Mouse (Mus musculus) hindbrain, embryonic 14.5 days (tissue): Measurements from ENCODE around the gene Pard6b. TPM values are rescaled to one million over a fixed set of nuclear protein-coding genes. Genes with fewer than 3 reads are reported as not detected.

Source experiments
- ATAC-seq: fragments of 200-750 bp; cut with Nextera tagmentation; 2 replicates; pipeline ENCODE4 v1.8.0; 2017; ENCODE audit warnings: moderate number of reproducible peaks, mild to moderate bottlenecking, moderate TSS enrichment, moderate library complexity; ENCODE audit not compliant: low FRiP score
- DNase-seq: peaks from one replicate; pipeline ENCODE4 v3.0.0-alpha.2; 2015; ENCODE audit warnings: low spot score
- H3K27ac ChIP-seq: fragments of 300-500 bp; sonication (generic); 2 replicates; pipeline ENCODE4 v1.5.1; 2014; ENCODE audit warnings: mild to moderate bottlenecking, moderate library complexity
- H3K27me3 ChIP-seq: fragments of 300-500 bp; sonication (generic); 2 replicates; pipeline ENCODE4 v1.6.1; 2014; ENCODE audit warnings: mild to moderate bottlenecking, low read length, mixed read lengths; ENCODE audit not compliant: control insufficient read depth, insufficient read depth
- H3K36me3 ChIP-seq: fragments of 300-500 bp; sonication (generic); replicated peaks from 2 replicates; pipeline ENCODE4 v1.6.1; 2014; ENCODE audit not compliant: control insufficient read depth, insufficient read depth
- H3K4me1 ChIP-seq: fragments of 300-500 bp; sonication (generic); replicated peaks from 2 replicates; pipeline ENCODE4 v1.6.1; 2014; ENCODE audit warnings: antibody characterized with exemption, low read length, mixed read lengths; ENCODE audit not compliant: control insufficient read depth, insufficient read depth
- H3K4me2 ChIP-seq: fragments of 300-500 bp; sonication (generic); replicated peaks from 2 replicates; pipeline ENCODE4 v1.6.1; 2014; ENCODE audit warnings: mild to moderate bottlenecking, moderate library complexity
- H3K4me3 ChIP-seq: fragments of 300-500 bp; sonication (generic); replicated peaks from 2 replicates; pipeline ENCODE4 v1.5.1; 2014; ENCODE audit warnings: mild to moderate bottlenecking, low read length
- H3K9ac ChIP-seq: fragments of 300-500 bp; sonication (generic); 2 replicates; pipeline ENCODE4 v1.6.1; 2014
- H3K9me3 ChIP-seq: fragments of 300-500 bp; sonication (generic); 2 replicates; pipeline ENCODE4 v1.6.1; 2016; ENCODE audit warnings: low read length; ENCODE audit not compliant: control insufficient read depth
- WGBS: fragments of 180-500 bp; shearing (Covaris S2); extraction: QIAGEN DNeasy Blood & Tissue Kit; methylation state at CpG from one replicate; pipeline ENCODE4 v1.1.7; 2014; 5-methylcytosine and 5-hydroxymethylcytosine counted together
- polyA plus RNA-seq: library from polyadenylated mRNA; unstranded; fragments of >200 nt; fragmentation: Nextera tagmentation; extraction: Ambion mirVana; gene quantifications from 2 replicates; pipeline ENCODE4 v1.2.1, GENCODE M21; 2014

Pard6b gene
- polyA plus RNA-seq, 1 experiment from 2014 or later, result 10.0 TPM

- 85% methylated on average over 14 of the region's 14 CpGs for WGBS
- H3K4me3 ChIP-seq, result no peak overlapping the region
- no peak overlapping the region for H3K27ac ChIP-seq
- H3K4me2 ChIP-seq, result no peak overlapping the region
- no peaks in the 10 kb centered on the region for H3K36me3 ChIP-seq
- ATAC-seq, result no peak; the same call in 1 of the 2 replicates
- H3K9me3 ChIP-seq, result no peaks in the 10 kb centered on the region
- no peaks in the 10 kb centered on the region for H3K27me3 ChIP-seq
- no peak for DNase-seq
- H3K4me1 ChIP-seq, result no peaks in the 10 kb centered on the region
- no peak overlapping the region for H3K9ac ChIP-seq
Measured at GRCm38 (mm10) chr2:168127767-168128166, 47.0 kb downstream of the Pard6b start.

DNA sequence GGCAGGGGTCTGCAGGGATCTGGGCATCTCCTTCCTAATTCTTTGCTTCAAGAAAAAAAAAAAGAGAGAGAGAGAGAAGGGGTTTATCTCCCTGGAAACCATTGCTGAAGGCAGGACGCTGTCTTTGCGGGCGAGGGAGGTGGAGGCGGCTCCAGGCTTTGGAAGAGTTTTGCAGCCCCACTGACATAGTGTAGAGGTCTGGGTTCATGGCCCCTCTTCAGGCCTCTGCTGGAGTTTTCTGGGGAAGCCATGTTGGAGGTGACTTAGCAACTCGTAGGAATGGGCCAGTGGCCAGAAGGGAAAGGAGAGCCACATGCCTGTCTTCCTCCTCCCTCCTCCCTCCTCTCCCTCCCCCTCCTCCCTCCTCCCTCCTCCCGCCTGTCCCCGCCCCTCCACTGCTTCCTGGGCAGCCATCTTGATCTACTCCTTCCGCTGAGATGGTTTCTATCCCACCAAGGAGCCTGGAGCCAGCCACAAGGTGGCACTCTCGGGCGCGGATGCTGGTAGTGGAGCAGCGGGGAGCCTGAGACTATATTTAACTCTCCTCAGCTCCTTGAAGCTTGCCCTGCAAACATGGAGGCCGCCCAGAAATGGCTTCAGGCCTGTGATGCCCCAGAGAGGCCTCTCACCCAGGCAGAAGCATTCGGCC is 47.5 kb downstream of the Pard6b start:
- H3K9ac ChIP-seq, result no peak overlapping the region
- no peaks in the 10 kb centered on the region for H3K36me3 ChIP-seq
- no peaks in the 10 kb centered on the region for H3K4me1 ChIP-seq
- no peak overlapping the region for H3K4me3 ChIP-seq
- WGBS, result 24% methylated on average over 12 of the region's 14 CpGs
- no peak overlapping the region for H3K27ac ChIP-seq
- peak; percentile 68; the same call in 1 of the 2 replicates for ATAC-seq
- H3K9me3 ChIP-seq, result no peaks in the 10 kb centered on the region
- DNase-seq, result peak; percentile 82
- H3K4me2 ChIP-seq, result no peak overlapping the region
- H3K27me3 ChIP-seq, result no peaks in the 10 kb centered on the region

- H3K9ac ChIP-seq, result no peak overlapping the region
- H3K36me3 ChIP-seq, result no peaks in the 10 kb centered on the region
- H3K27ac ChIP-seq, result no peak overlapping the region
- H3K27me3 ChIP-seq, result no peaks in the 10 kb centered on the region
- DNase-seq (no peak), ATAC-seq (no peak)
- no peaks in the 10 kb centered on the region for H3K9me3 ChIP-seq
- WGBS, result 90% methylated on average over 3 of the region's 3 CpGs
- no peak overlapping the region for H3K4me3 ChIP-seq
- H3K4me1 ChIP-seq, result no peaks in the 10 kb centered on the region
- no peak overlapping the region for H3K4me2 ChIP-seq
Measured at GRCm38 (mm10) chr2:168130046-168130445, 49.2 kb downstream of the Pard6b start.

- ATAC-seq (no peak), DNase-seq (no peak)
- H3K27me3 ChIP-seq, result no peaks in the 10 kb centered on the region
- WGBS, result 54% methylated on average over 15 of the region's 15 CpGs
- H3K36me3 ChIP-seq, result no peaks in the 10 kb centered on the region
- no peak overlapping the region for H3K9ac ChIP-seq
- no peak overlapping the region for H3K4me3 ChIP-seq
- peak overlapping the region; percentile 41 for H3K27ac ChIP-seq
- no peaks in the 10 kb centered on the region for H3K4me1 ChIP-seq
- no peaks in the 10 kb centered on the region for H3K9me3 ChIP-seq
- H3K4me2 ChIP-seq, result 0 out of 2 replicates have a peak overlapping the region, but pooled peaks have one; percentile 4
Measured at GRCm38 (mm10) chr2:168137161-168137560, 56.4 kb downstream of the Pard6b start.

DNA sequence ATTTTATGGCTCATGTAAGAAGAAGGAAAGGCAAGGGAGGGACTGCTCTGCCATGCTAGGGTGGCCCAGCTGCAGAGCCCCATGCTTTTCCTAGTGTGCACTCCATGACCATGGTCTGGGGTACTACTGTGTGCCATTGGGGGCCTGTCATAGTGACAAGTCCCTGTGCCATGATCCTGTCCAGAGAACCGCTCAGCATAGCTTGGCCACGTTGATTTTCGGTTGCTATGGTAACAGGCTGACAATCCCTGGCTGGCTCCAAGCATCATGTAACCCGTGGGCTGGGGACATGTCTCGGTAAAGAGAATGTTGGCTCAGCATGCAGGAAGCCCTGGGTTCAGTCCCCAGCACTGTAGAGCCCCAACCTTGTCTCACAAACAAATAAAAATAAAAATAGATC is 63.0 kb downstream of the Pard6b start:
- Histone ChIP-seq H3K9me3 (no peaks in the 10 kb centered on the region), H3K36me3 (no peaks in the 10 kb centered on the region), H3K4me1 (no peaks in the 10 kb centered on the region), H3K9ac (no peak overlapping the region), H3K4me2 (no peak overlapping the region), H3K4me3 (no peak overlapping the region), H3K27ac (peak overlapping the region; percentile 1; the same call in 1 of the 2 replicates), H3K27me3 (no peaks in the 10 kb centered on the region)
- DNase-seq, result no peak
- ATAC-seq, result no peak
- WGBS, result 26% methylated on average over 5 of the region's 5 CpGs

DNA sequence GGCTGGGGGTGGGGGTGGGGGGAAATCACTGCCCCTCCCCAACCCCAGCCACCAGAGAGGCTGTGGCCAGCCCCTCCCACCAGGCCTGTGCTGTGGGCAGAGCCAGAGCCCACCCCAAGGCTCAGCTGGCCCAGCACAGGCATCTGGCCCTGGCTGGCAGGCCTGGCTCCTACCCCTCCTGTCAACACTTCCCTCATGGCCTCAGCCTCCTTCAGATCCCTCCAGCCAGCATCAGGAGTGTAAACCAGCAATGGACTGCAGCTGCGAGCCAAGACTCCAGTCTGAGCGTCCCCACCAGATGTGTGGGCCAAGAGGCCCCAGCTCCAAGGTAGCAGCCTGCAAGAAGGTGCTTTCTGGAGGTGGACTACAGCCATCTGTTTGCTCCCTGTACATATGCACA is 64.6 kb downstream of the Pard6b start:
- Histone ChIP-seq H3K27me3 (no peaks in the 10 kb centered on the region), H3K4me1 (no peaks in the 10 kb centered on the region), H3K4me2 (no peak overlapping the region), H3K9me3 (no peaks in the 10 kb centered on the region), H3K9ac (no peak overlapping the region), H3K27ac (no peak overlapping the region), H3K4me3 (no peak overlapping the region), H3K36me3 (no peaks in the 10 kb centered on the region)
- DNase-seq (no peak), ATAC-seq (no peak)
- WGBS, result 87% methylated on average over 2 of the region's 2 CpGs

GRCm38 (mm10) chr2:168147722-168148432 is 67.1 kb downstream of the Pard6b start:
- Histone ChIP-seq H3K36me3 (no peaks in the 10 kb centered on the region), H3K27me3 (no peaks in the 10 kb centered on the region), H3K9me3 (no peaks in the 10 kb centered on the region), H3K4me3 (no peak overlapping the region), H3K4me1 (no peaks in the 10 kb centered on the region), H3K27ac (no peak overlapping the region), H3K4me2 (no peak overlapping the region), H3K9ac (no peak overlapping the region)
- WGBS, result 69% methylated on average over 22 of the region's 22 CpGs
- DNase-seq, result no peak
- no peak for ATAC-seq

- peaks cover 3% of the 10 kb centered on the region for H3K4me1 ChIP-seq
- no peak overlapping the region for H3K4me2 ChIP-seq
- no peak overlapping the region for H3K27ac ChIP-seq
- no peaks in the 10 kb centered on the region for H3K9me3 ChIP-seq
- no peak overlapping the region for H3K9ac ChIP-seq
- ATAC-seq (no peak), DNase-seq (no peak)
- no peaks in the 10 kb centered on the region for H3K27me3 ChIP-seq
- WGBS, result 92% methylated on average over 8 of the region's 8 CpGs
- H3K36me3 ChIP-seq, result no peaks in the 10 kb centered on the region
- no peak overlapping the region for H3K4me3 ChIP-seq
Measured at GRCm38 (mm10) chr2:168149241-168149640, 68.4 kb downstream of the Pard6b start.
